Mouse (Mus musculus) brain, embryonic 14.5 days (tissue): ENCODE data around the gene Psmc2. TPM values are rescaled to one million over a fixed set of nuclear protein-coding genes. Genes with fewer than 3 reads are reported as not detected.
A peak's percentile ranks its signal among the peaks of the same experiment; 100 is the strongest.

Experiments used
- DNase-seq: peaks from one replicate; pipeline ENCODE4 v3.0.0-alpha.2; 2011; ENCODE audit warnings: low read depth
- CTCF ChIP-seq: fragments of 200-500 bp; IDR thresholded peaks from 2 replicates; pipeline ENCODE4 v1.5.1; 2012; ENCODE audit warnings: inconsistent platforms, mild to moderate bottlenecking, moderate library complexity, borderline replicate concordance; ENCODE audit not compliant: insufficient read depth, insufficient read length; ENCODE audit errors: extremely low read depth
- POLR2A ChIP-seq: fragments of 200-500 bp; IDR thresholded peaks from 2 replicates; pipeline ENCODE4 v1.6.1; 2012; ENCODE audit warnings: mild to moderate bottlenecking, inconsistent platforms, borderline replicate concordance; ENCODE audit not compliant: poor library complexity, insufficient read depth, insufficient read length, severe bottlenecking; ENCODE audit errors: extremely low read depth
- polyA plus RNA-seq: library from polyadenylated mRNA; depleted of rRNA; stranded (reverse); fragments of >200 nt; gene quantifications from 2 replicates; pipeline ENCODE4 v1.2.3, GENCODE M21; 2012

Psmc2 gene
- polyA plus RNA-seq, 1 experiment, result 89.2 TPM

- no peak for TF ChIP-seq POLR2A
- TF ChIP-seq CTCF, result no peak
- DNase-seq, result no peak
Measured at GRCm38 (mm10) chr5:21776491-21776890, 8.6 kb upstream of the Psmc2 start.

- DNase-seq, result peak; percentile 30
- TF ChIP-seq CTCF (no peak), POLR2A (no peak)
Measured at GRCm38 (mm10) chr5:21784161-21785052, 676 bp upstream of the Psmc2 start.

- DNase-seq, result peak; percentile 2
- TF ChIP-seq CTCF (no peak), POLR2A (no peak)
Measured at GRCm38 (mm10) chr5:21785776-21786175, 693 bp downstream of the Psmc2 start.

GRCm38 (mm10) chr5:21786258-21787185 lies 1.4 kb downstream of the Psmc2 start:
- DNase-seq, result peak; percentile 97
- no peak for TF ChIP-seq CTCF
- peak; percentile 63; the same call in 1 of the 2 replicates for TF ChIP-seq POLR2A

GRCm38 (mm10) chr5:21787186-21788105 lies 2.4 kb downstream of the Psmc2 start:
- TF ChIP-seq POLR2A (no peak), CTCF (no peak)
- no peak for DNase-seq

GRCm38 (mm10) chr5:21789061-21789460 lies 4.0 kb downstream of the Psmc2 start:
- peak; percentile 23 for DNase-seq
- TF ChIP-seq CTCF (no peak), POLR2A (no peak)

GRCm38 (mm10) chr5:21792166-21792565 lies 7.1 kb downstream of the Psmc2 start:
- no peak for DNase-seq
- no peak for TF ChIP-seq POLR2A
- TF ChIP-seq CTCF, result no peak

GRCm38 (mm10) chr5:21802907-21803306 lies 17.8 kb downstream of the Psmc2 start:
- no peak for DNase-seq
- TF ChIP-seq CTCF, result no peak

- no peak for TF ChIP-seq POLR2A
- no peak for TF ChIP-seq CTCF
- DNase-seq, result no peak
Measured at GRCm38 (mm10) chr5:21803691-21804188, 18.7 kb downstream of the Psmc2 start.

- no peak for DNase-seq
Measured at GRCm38 (mm10) chr5:21804837-21805236, 19.8 kb downstream of the Psmc2 start.

More at GRCm38 (mm10) chr5:21804837-21805236, 19.8 kb downstream of the Psmc2 start:
- TF ChIP-seq CTCF, result no peak
- no peak for TF ChIP-seq POLR2A
